Mouse (Mus musculus): ENCODE data around the gene Xpo5. TPM values are rescaled to one million over a fixed set of nuclear protein-coding genes. Genes with fewer than 3 reads are reported as not detected.

Gene Xpo5
- polyA plus RNA-seq, 1 experiment from 2014 or later: 32.0 TPM

DNA sequence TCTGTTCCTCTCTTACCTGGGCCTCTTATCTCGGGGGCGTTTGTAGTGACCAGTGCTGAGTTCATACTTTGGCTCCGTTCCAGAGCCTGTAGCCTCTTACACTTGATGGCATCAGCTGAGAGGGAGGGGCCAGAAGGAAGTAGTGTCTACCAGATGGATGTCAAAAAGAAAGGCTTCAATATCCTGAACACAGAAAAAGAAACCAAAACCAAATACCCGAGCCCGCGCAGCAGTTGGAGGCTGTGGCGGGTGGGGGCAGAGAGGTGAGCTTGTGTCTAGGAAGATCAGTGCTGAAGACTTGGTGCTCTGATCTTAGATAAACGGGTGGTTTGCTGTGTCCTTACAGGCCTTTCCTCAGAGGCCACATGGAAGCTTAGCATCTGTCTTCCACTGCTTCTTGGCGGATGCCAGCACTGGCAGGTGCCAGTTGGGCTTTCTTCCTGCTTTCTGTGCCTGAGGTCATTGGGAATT lies 39.6 kb upstream of the Xpo5 start:
- H3K27me3 ChIP-seq: no peaks in the 10 kb centered on the region
- H3K27ac ChIP-seq: no peak overlapping the region
- H3K9me3 ChIP-seq: no peaks in the 10 kb centered on the region
- 78% methylated on average over 9 of the region's 9 CpGs for WGBS
- no peak overlapping the region for H3K4me2 ChIP-seq
- peaks cover 17% of the 10 kb centered on the region for H3K4me1 ChIP-seq
- H3K4me3 ChIP-seq: 0 out of 2 replicates have a peak overlapping the region, but pooled peaks have one; percentile 4
- peaks cover 43% of the 10 kb centered on the region for H3K36me3 ChIP-seq
- ATAC-seq (ENCODE audit: insufficient number of reproducible peaks, low FRiP score, low TSS enrichment, low read depth): no peak
- H3K9ac ChIP-seq: no peak overlapping the region

DNA sequence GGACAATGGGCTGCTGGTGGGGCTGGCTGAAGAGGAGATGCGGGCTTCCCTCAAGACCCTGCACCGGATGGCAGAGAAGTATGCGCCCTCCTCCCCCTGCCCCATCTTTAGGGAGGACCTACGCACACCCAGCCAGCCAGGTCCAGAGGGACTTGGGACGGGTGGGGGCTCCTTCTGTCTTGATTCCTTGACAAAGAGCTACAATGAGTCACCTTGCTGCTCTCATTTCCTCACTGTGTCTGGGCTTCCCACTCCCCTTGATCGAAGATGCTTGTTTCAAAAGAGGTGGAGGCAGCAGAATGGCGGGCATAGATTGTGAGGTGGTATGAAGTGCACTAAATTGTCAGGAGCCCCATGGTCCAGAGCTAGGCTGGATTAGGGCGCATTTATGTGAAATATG lies 38.3 kb upstream of the Xpo5 start:
- Histone ChIP-seq H3K4me1 (peaks cover 20% of the 10 kb centered on the region), H3K27ac (no peak overlapping the region), H3K9ac (no peak overlapping the region), H3K27me3 (no peaks in the 10 kb centered on the region), H3K36me3 (peaks cover 56% of the 10 kb centered on the region), H3K4me3 (no peak overlapping the region), H3K4me2 (no peak overlapping the region), H3K9me3 (no peaks in the 10 kb centered on the region)
- no peak for ATAC-seq (ENCODE audit: insufficient number of reproducible peaks, low FRiP score, low TSS enrichment, low read depth)
- 97% methylated on average over 8 of the region's 8 CpGs for WGBS

GRCm38 (mm10) chr17:46164791-46165190 lies 37.8 kb upstream of the Xpo5 start:
- Histone ChIP-seq H3K4me2 (no peak overlapping the region), H3K9ac (no peak overlapping the region), H3K4me1 (peaks cover 20% of the 10 kb centered on the region), H3K9me3 (no peaks in the 10 kb centered on the region), H3K4me3 (no peak overlapping the region), H3K27ac (no peak overlapping the region), H3K27me3 (no peaks in the 10 kb centered on the region), H3K36me3 (peaks cover 61% of the 10 kb centered on the region)
- ATAC-seq (ENCODE audit: insufficient number of reproducible peaks, low FRiP score, low TSS enrichment, low read depth): no peak
- 94% methylated on average over 10 of the region's 10 CpGs for WGBS

GRCm38 (mm10) chr17:46165460-46165859 lies 37.1 kb upstream of the Xpo5 start:
- 84% methylated on average over 12 of the region's 12 CpGs for WGBS
- Histone ChIP-seq H3K9me3 (no peaks in the 10 kb centered on the region), H3K4me1 (peaks cover 17% of the 10 kb centered on the region), H3K4me2 (no peak overlapping the region), H3K4me3 (no peak overlapping the region), H3K27ac (no peak overlapping the region), H3K36me3 (peaks cover 66% of the 10 kb centered on the region), H3K9ac (no peak overlapping the region), H3K27me3 (no peaks in the 10 kb centered on the region)
- ATAC-seq (ENCODE audit: insufficient number of reproducible peaks, low FRiP score, low TSS enrichment, low read depth): no peak

- H3K27ac ChIP-seq: no peak overlapping the region
- H3K4me3 ChIP-seq: no peak overlapping the region
- WGBS: 85% methylated on average over 5 of the region's 5 CpGs
- H3K36me3 ChIP-seq: peaks cover 74% of the 10 kb centered on the region
- H3K9ac ChIP-seq: no peak overlapping the region
- H3K4me1 ChIP-seq: peaks cover 17% of the 10 kb centered on the region
- no peaks in the 10 kb centered on the region for H3K27me3 ChIP-seq
- H3K9me3 ChIP-seq: no peaks in the 10 kb centered on the region
- no peak for ATAC-seq (ENCODE audit: insufficient number of reproducible peaks, low FRiP score, low TSS enrichment, low read depth)
- H3K4me2 ChIP-seq: no peak overlapping the region
Observed at GRCm38 (mm10) chr17:46166270-46166669, 36.3 kb upstream of the Xpo5 start.

DNA sequence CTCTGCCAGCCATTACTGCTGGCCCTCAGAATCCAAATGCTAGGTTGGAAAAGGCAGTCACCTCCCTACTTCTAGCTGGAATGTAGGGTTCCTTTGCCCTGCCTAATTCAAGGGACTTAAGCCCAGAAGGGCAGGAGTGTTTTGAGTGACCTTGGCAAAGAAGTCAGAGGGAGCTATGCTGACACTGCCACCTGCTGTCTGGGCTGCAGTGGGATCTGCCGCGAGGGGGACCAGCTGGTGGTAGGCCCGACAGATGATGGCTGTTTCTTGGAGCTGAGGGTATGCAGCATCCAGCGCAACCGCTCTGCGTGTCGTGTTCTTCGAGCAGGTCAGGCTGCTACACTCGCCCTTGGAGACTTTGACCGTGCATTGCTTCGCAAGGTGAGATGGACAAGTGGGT lies 35.6 kb upstream of the Xpo5 start:
- peaks cover 13% of the 10 kb centered on the region for H3K4me1 ChIP-seq
- H3K4me2 ChIP-seq: no peak overlapping the region
- H3K9ac ChIP-seq: no peak overlapping the region
- H3K27me3 ChIP-seq: no peaks in the 10 kb centered on the region
- no peak for ATAC-seq (ENCODE audit: insufficient number of reproducible peaks, low FRiP score, low TSS enrichment, low read depth)
- no peak overlapping the region for H3K4me3 ChIP-seq
- H3K27ac ChIP-seq: no peak overlapping the region
- no peaks in the 10 kb centered on the region for H3K9me3 ChIP-seq
- peaks cover 79% of the 10 kb centered on the region for H3K36me3 ChIP-seq
- WGBS: 83% methylated on average over 11 of the region's 11 CpGs

DNA sequence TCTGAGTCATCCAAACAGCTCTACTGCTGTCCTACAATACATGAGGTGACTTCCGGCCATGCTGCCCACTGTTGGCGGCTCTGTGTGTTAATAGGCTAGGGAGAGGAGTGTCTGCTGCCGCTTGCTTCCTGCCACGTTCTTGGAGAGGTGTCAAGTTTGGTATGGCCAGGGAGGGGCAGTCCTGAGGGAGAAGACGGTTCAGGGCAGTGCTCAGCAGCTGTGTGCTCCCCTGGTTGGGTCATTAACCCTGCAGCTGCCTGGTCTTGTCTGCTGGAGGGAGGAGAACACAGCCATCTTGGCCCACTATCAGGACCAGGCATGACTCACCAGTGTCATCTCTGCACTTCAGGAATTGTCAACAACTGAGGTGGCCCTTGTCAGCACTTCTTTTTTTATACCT lies 34.3 kb upstream of the Xpo5 start:
- ATAC-seq (ENCODE audit: insufficient number of reproducible peaks, low FRiP score, low TSS enrichment, low read depth): no peak

DNA sequence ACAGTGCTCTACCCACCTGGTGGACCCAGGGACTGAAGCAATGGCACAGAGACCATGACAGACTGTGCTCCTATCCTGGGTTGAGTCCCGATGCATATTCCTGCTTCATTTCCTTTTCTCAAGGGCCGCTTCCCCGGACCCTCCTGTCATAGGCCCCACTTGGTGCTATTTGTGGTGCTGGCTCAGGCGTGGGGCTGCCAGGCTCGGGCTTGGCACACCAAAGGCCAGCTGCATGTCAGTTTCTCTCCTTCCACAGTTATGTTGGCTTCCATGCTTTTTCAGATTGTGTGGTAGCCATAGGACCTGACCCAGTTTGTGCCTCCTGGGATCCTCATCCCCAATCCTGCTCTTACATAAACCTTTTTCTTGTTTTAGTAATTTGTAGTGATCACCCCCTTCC lies 33.8 kb upstream of the Xpo5 start:
- no peak for ATAC-seq (ENCODE audit: insufficient number of reproducible peaks, low FRiP score, low TSS enrichment, low read depth)
- H3K36me3 ChIP-seq: peaks cover 93% of the 10 kb centered on the region
- H3K4me2 ChIP-seq: no peak overlapping the region
- no peaks in the 10 kb centered on the region for H3K27me3 ChIP-seq
- 0 out of 2 replicates have a peak, but pooled peaks cover 4% of the 10 kb centered on the region for H3K4me1 ChIP-seq
- H3K9ac ChIP-seq: no peak overlapping the region
- WGBS: 87% methylated on average over 5 of the region's 5 CpGs
- H3K9me3 ChIP-seq: no peaks in the 10 kb centered on the region
- no peak overlapping the region for H3K27ac ChIP-seq
- H3K4me3 ChIP-seq: no peak overlapping the region

More for the DNA sequence above, 34.3 kb upstream of the Xpo5 start:
- H3K4me2 ChIP-seq: no peak overlapping the region
- 0 out of 2 replicates have a peak, but pooled peaks cover 4% of the 10 kb centered on the region for H3K4me1 ChIP-seq
- H3K27me3 ChIP-seq: no peaks in the 10 kb centered on the region
- peaks cover 92% of the 10 kb centered on the region for H3K36me3 ChIP-seq
- H3K9ac ChIP-seq: no peak overlapping the region
- H3K4me3 ChIP-seq: no peak overlapping the region
- WGBS: 44% methylated on average over 5 of the region's 5 CpGs
- no peak overlapping the region for H3K27ac ChIP-seq
- H3K9me3 ChIP-seq: no peaks in the 10 kb centered on the region

- Histone ChIP-seq H3K36me3 (peaks cover 81% of the 10 kb centered on the region), H3K9me3 (no peaks in the 10 kb centered on the region), H3K27ac (no peak overlapping the region), H3K4me1 (0 out of 2 replicates have a peak, but pooled peaks cover 4% of the 10 kb centered on the region), H3K4me3 (no peak overlapping the region), H3K9ac (no peak overlapping the region), H3K27me3 (no peaks in the 10 kb centered on the region), H3K4me2 (no peak overlapping the region)
- WGBS: 69% methylated on average over 3 of the region's 3 CpGs
- ATAC-seq (ENCODE audit: insufficient number of reproducible peaks, low FRiP score, low TSS enrichment, low read depth): no peak
Observed at GRCm38 (mm10) chr17:46170538-46170937, 32.0 kb upstream of the Xpo5 start.

- 85% methylated on average over 4 of the region's 4 CpGs for WGBS
- H3K27me3 ChIP-seq: no peaks in the 10 kb centered on the region
- H3K4me1 ChIP-seq: no peaks in the 10 kb centered on the region
- peaks cover 91% of the 10 kb centered on the region for H3K36me3 ChIP-seq
- H3K9ac ChIP-seq: no peak overlapping the region
- ATAC-seq (ENCODE audit: insufficient number of reproducible peaks, low FRiP score, low TSS enrichment, low read depth): no peak
- H3K9me3 ChIP-seq: no peaks in the 10 kb centered on the region
- no peak overlapping the region for H3K27ac ChIP-seq
- H3K4me2 ChIP-seq: no peak overlapping the region
- H3K4me3 ChIP-seq: no peak overlapping the region
Observed at GRCm38 (mm10) chr17:46182273-46182672, 20.3 kb upstream of the Xpo5 start.

GRCm38 (mm10) chr17:46188829-46189228 lies 13.8 kb upstream of the Xpo5 start:
- H3K4me2 ChIP-seq: no peak overlapping the region
- no peaks in the 10 kb centered on the region for H3K27me3 ChIP-seq
- WGBS: 91% methylated on average over 2 of the region's 2 CpGs
- H3K27ac ChIP-seq: no peak overlapping the region
- ATAC-seq (ENCODE audit: insufficient number of reproducible peaks, low FRiP score, low TSS enrichment, low read depth): no peak
- H3K4me3 ChIP-seq: no peak overlapping the region
- H3K9ac ChIP-seq: no peak overlapping the region
- H3K4me1 ChIP-seq: no peaks in the 10 kb centered on the region
- H3K36me3 ChIP-seq: peaks cover 86% of the 10 kb centered on the region
- no peaks in the 10 kb centered on the region for H3K9me3 ChIP-seq

- Histone ChIP-seq H3K27ac (no peak overlapping the region), H3K4me2 (peak overlapping the region; percentile 60; the same call in 1 of the 2 replicates), H3K4me3 (peak overlapping the region; percentile 74), H3K9ac (no peak overlapping the region), H3K36me3 (peaks cover 48% of the 10 kb centered on the region), H3K4me1 (peaks cover 20% of the 10 kb centered on the region), H3K27me3 (no peaks in the 10 kb centered on the region), H3K9me3 (no peaks in the 10 kb centered on the region)
- ATAC-seq (ENCODE audit: insufficient number of reproducible peaks, low FRiP score, low TSS enrichment, low read depth): no peak
- 64% methylated on average over 6 of the region's 6 CpGs for WGBS
Observed at GRCm38 (mm10) chr17:46201151-46201550, 1.4 kb upstream of the Xpo5 start.

DNA sequence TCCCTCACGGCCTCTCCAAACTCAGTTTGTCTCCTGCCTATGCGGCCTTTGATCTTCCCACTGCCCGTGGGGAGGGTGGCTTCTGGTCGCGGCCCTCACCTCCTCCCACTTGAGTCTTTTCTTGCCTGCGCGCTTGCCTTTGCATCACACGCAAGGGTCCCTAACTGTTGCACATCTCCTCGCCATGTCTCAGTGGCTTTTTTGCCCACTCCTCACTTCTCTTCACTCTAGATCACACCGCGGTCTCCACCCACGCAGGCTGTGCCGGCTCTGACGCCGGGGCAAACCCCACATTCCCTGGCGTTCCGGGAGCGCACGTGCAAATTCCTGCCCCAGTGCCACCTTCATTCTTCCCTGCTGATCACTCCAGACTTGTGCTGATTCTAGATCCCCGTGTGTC lies 496 bp downstream of the Xpo5 start:
- Histone ChIP-seq H3K9ac (peak overlapping the region; percentile 81), H3K9me3 (no peaks in the 10 kb centered on the region), H3K36me3 (peaks cover 48% of the 10 kb centered on the region), H3K4me2 (peak overlapping the region; percentile 63), H3K27ac (peak overlapping the region; percentile 79), H3K4me1 (peaks cover 20% of the 10 kb centered on the region), H3K4me3 (peak overlapping the region; percentile 74), H3K27me3 (no peaks in the 10 kb centered on the region)
- WGBS: 0% methylated on average over 20 of the region's 20 CpGs
- 0 out of 2 replicates have a peak, but pooled peaks have one; percentile 16 for ATAC-seq (ENCODE audit: insufficient number of reproducible peaks, low FRiP score, low TSS enrichment, low read depth)

All from limb, embryonic 15.5 days (tissue).